Mouse (Mus musculus) C2C12 (cell line): ENCODE data around the gene Sars2.

Experiments
- CTCF ChIP-seq: IDR thresholded peaks from one replicate; pipeline ENCODE4 v1.5.1; 2011; ENCODE audit not compliant: control insufficient read depth, insufficient read depth, insufficient read length
- FOSL1 ChIP-seq: IDR thresholded peaks from one replicate; pipeline ENCODE4 v1.8.0; 2011; ENCODE audit warnings: mild to moderate bottlenecking, low read length; ENCODE audit not compliant: poor library complexity, insufficient read depth, severe bottlenecking
- MAX ChIP-seq: IDR thresholded peaks from one replicate; pipeline ENCODE4 v1.6.1; 2011; ENCODE audit warnings: mild to moderate bottlenecking, control low read depth

GRCm38 (mm10) chr7:28735701-28736100, 6.1 kb upstream of the Sars2 start:
- TF ChIP-seq CTCF (no peak), MAX (no peak), FOSL1 (no peak)
